Mouse (Mus musculus) myocyte (in vitro differentiated cells): Measurements from ENCODE around the gene Tmco1. TPM values are rescaled to one million over a fixed set of nuclear protein-coding genes. Genes with fewer than 3 reads are reported as not detected.

Experiments used
- H3K27me3 ChIP-seq: one replicate; pipeline ENCODE4 v1.6.1; 2011; ENCODE audit not compliant: control insufficient read depth, insufficient read depth, insufficient read length
- H3K36me3 ChIP-seq: one replicate; pipeline ENCODE4 v1.6.1; 2011; ENCODE audit not compliant: control insufficient read depth, insufficient read depth
- H3K4me2 ChIP-seq: one replicate; pipeline ENCODE4 v1.6.1; 2011; ENCODE audit warnings: low read depth, control low read depth
- H3K4me3 ChIP-seq: one replicate; pipeline ENCODE4 v1.5.1; 2011; ENCODE audit warnings: mild to moderate bottlenecking, control low read depth, moderate library complexity
- H3K79me2 ChIP-seq: one replicate; pipeline ENCODE4 v1.6.1; 2011; ENCODE audit not compliant: control insufficient read depth, insufficient read depth
- H3ac ChIP-seq: one replicate; pipeline ENCODE4 v1.6.1; 2011; ENCODE audit not compliant: control insufficient read depth, insufficient read length
- CEBPB ChIP-seq: IDR thresholded peaks from 2 replicates; pipeline ENCODE4 v1.6.1; 2011; ENCODE audit warnings: mild to moderate bottlenecking, moderate library complexity; ENCODE audit not compliant: poor library complexity, insufficient read depth, severe bottlenecking
- E2F4 ChIP-seq: IDR thresholded peaks from one replicate; pipeline ENCODE4 v1.6.1; 2011; ENCODE audit warnings: mild to moderate bottlenecking, control low read depth, moderate library complexity; ENCODE audit not compliant: insufficient read depth
- MAX ChIP-seq: IDR thresholded peaks from one replicate; pipeline ENCODE4 v1.6.1; 2011; ENCODE audit warnings: low read depth, mild to moderate bottlenecking, control low read depth
- MYOD1 ChIP-seq, 3 experiments: IDR thresholded peaks; one replicate each; pipeline ENCODE4 v1.6.1; 2011; ENCODE audit warnings: control low read depth in 2 of 3, low read depth in 2 of 3, mild to moderate bottlenecking in 2 of 3, moderate library complexity in 1 of 3; ENCODE audit not compliant: insufficient read length in 2 of 3, control insufficient read depth in 1 of 3
- MYOG ChIP-seq, 3 experiments: IDR thresholded peaks; one replicate each; pipeline ENCODE4 v1.6.1; 2011; ENCODE audit warnings: control low read depth in 2 of 3, low read depth in 2 of 3, mild to moderate bottlenecking in 2 of 3; ENCODE audit not compliant: insufficient read length in 2 of 3, control insufficient read depth in 1 of 3, insufficient read depth in 1 of 3
- POLR2A ChIP-seq: IDR thresholded peaks from one replicate; pipeline ENCODE4 v1.6.1; 2011; ENCODE audit warnings: low read depth, mild to moderate bottlenecking, control low read depth, moderate library complexity; ENCODE audit not compliant: insufficient read length
- POLR2AphosphoS2 ChIP-seq: IDR thresholded peaks from one replicate; pipeline ENCODE4 v1.6.1; 2011; ENCODE audit warnings: low read depth, control low read depth; ENCODE audit not compliant: insufficient read length
- REST ChIP-seq: IDR thresholded peaks from one replicate; pipeline ENCODE4 v1.6.1; 2011; ENCODE audit warnings: mild to moderate bottlenecking, control low read depth, moderate library complexity; ENCODE audit not compliant: insufficient read depth, insufficient read length
- SRF ChIP-seq: IDR thresholded peaks from one replicate; pipeline ENCODE4 v1.6.1; 2011; ENCODE audit warnings: low read depth; ENCODE audit not compliant: control insufficient read depth, insufficient read length
- TCF12 ChIP-seq: IDR thresholded peaks from one replicate; pipeline ENCODE4 v1.6.1; 2011; ENCODE audit warnings: mild to moderate bottlenecking, control low read depth; ENCODE audit not compliant: poor library complexity, insufficient read depth, severe bottlenecking
- TCF3 ChIP-seq: IDR thresholded peaks from one replicate; pipeline ENCODE4 v1.6.1; 2011; ENCODE audit warnings: low read depth, control low read depth; ENCODE audit not compliant: insufficient read length
- USF1 ChIP-seq: IDR thresholded peaks from one replicate; pipeline ENCODE4 v1.6.1; 2011; ENCODE audit warnings: low read depth, mild to moderate bottlenecking, control low read depth, moderate library complexity
- polyA plus RNA-seq: library from polyadenylated mRNA; unstranded; fragments of >200 nt; fragmentation: generic; extraction: Trizol; gene quantifications from one replicate; pipeline ENCODE4 v1.2.1, GENCODE M21; 2012; ENCODE audit warnings: missing spikeins

Gene Tmco1
- polyA plus RNA-seq, 1 experiment: 57.2 TPM

GRCm38 (mm10) chr1:167363322-167363721, 55.1 kb downstream of the Tmco1 start:
- Histone ChIP-seq H3K27me3 (no peaks in the 10 kb centered on the region), H3ac (no peak overlapping the region), H3K4me3 (no peak overlapping the region), H3K79me2 (no peaks in the 10 kb centered on the region), H3K4me2 (no peak overlapping the region), H3K36me3 (peaks cover 11% of the 10 kb centered on the region)
- TF ChIP-seq TCF3 (no peak), POLR2A (no peak), USF1 (no peak), E2F4 (no peak), MAX (no peak), POLR2AphosphoS2 (no peak), SRF (no peak), MYOD1 (IDR thresholded peaks at IDR 0.05; ENCODE audit: control insufficient read depth in 1 of 3, insufficient read length in 2 of 3, low read depth in 2 of 3) (no peak), CEBPB (no peak), REST (no peak), TCF12 (no peak), MYOG (IDR thresholded peaks at IDR 0.05; ENCODE audit: control insufficient read depth in 1 of 3, insufficient read depth in 1 of 3, insufficient read length in 2 of 3, low read depth in 2 of 3) (no peak)

GRCm38 (mm10) chr1:167365808-167366207, 57.6 kb downstream of the Tmco1 start:
- Histone ChIP-seq H3K4me3 (no peak overlapping the region), H3K27me3 (no peaks in the 10 kb centered on the region), H3K79me2 (no peaks in the 10 kb centered on the region), H3ac (no peak overlapping the region), H3K4me2 (no peak overlapping the region), H3K36me3 (peaks cover 11% of the 10 kb centered on the region)
- TF ChIP-seq SRF (no peak), TCF3 (no peak), POLR2A (no peak), MYOG (IDR thresholded peaks at IDR 0.05; ENCODE audit: control insufficient read depth in 1 of 3, insufficient read depth in 1 of 3, insufficient read length in 2 of 3, low read depth in 2 of 3) (no peak)

GRCm38 (mm10) chr1:167366621-167367020, 58.4 kb downstream of the Tmco1 start:
- TF ChIP-seq USF1 (no peak), TCF12 (no peak), REST (no peak), TCF3 (no peak), SRF (no peak), MYOG (IDR thresholded peaks at IDR 0.05; ENCODE audit: control insufficient read depth in 1 of 3, insufficient read depth in 1 of 3, insufficient read length in 2 of 3, low read depth in 2 of 3) (no peak), MAX (no peak), CEBPB (no peak), MYOD1 (IDR thresholded peaks at IDR 0.05; ENCODE audit: control insufficient read depth in 1 of 3, insufficient read length in 2 of 3, low read depth in 2 of 3) (no peak), E2F4 (no peak), POLR2AphosphoS2 (no peak), POLR2A (no peak)
- Histone ChIP-seq H3K4me3 (no peak overlapping the region), H3K27me3 (no peaks in the 10 kb centered on the region), H3ac (no peak overlapping the region), H3K36me3 (peaks cover 11% of the 10 kb centered on the region), H3K4me2 (no peak overlapping the region), H3K79me2 (no peaks in the 10 kb centered on the region)

GRCm38 (mm10) chr1:167368018-167368417, 59.8 kb downstream of the Tmco1 start:
- no peak overlapping the region for H3K4me3 ChIP-seq
- H3K36me3 ChIP-seq: peaks cover 11% of the 10 kb centered on the region
- TF ChIP-seq POLR2A (no peak), MYOD1 (IDR thresholded peaks at IDR 0.05; ENCODE audit: control insufficient read depth in 1 of 3, insufficient read length in 2 of 3, low read depth in 2 of 3) (no peak), POLR2AphosphoS2 (no peak), SRF (no peak)
- H3K4me2 ChIP-seq: no peak overlapping the region
- no peaks in the 10 kb centered on the region for H3K79me2 ChIP-seq
- no peaks in the 10 kb centered on the region for H3K27me3 ChIP-seq
- no peak overlapping the region for H3ac ChIP-seq

- TF ChIP-seq MYOD1 (IDR thresholded peaks at IDR 0.05; ENCODE audit: control insufficient read depth in 1 of 3, insufficient read length in 2 of 3, low read depth in 2 of 3) (no peak), CEBPB (no peak), TCF12 (no peak), REST (no peak), USF1 (no peak), POLR2A (no peak), E2F4 (no peak), SRF (no peak), MYOG (IDR thresholded peaks at IDR 0.05; ENCODE audit: control insufficient read depth in 1 of 3, insufficient read depth in 1 of 3, insufficient read length in 2 of 3, low read depth in 2 of 3) (no peak), MAX (no peak), POLR2AphosphoS2 (no peak), TCF3 (no peak)
- Histone ChIP-seq H3ac (no peak overlapping the region), H3K27me3 (no peaks in the 10 kb centered on the region), H3K4me2 (no peak overlapping the region), H3K79me2 (no peaks in the 10 kb centered on the region), H3K4me3 (no peak overlapping the region), H3K36me3 (peaks cover 11% of the 10 kb centered on the region)
Observed at GRCm38 (mm10) chr1:167368513-167368912, 60.3 kb downstream of the Tmco1 start.
